Mouse (Mus musculus) natural killer cell, adult 2 months (primary cell): Measurements from ENCODE around the gene Rogdi.
A peak's percentile ranks its signal among the peaks of the same experiment; 100 is the strongest.

ENCODE experiments used
- DNase-seq, 2 experiments: peaks; one replicate each; pipeline ENCODE4 v3.0.0; 2022; ENCODE audit warnings: low spot score in 2 of 2

Gene Rogdi

GRCm38 (mm10) chr16:4993276-4993675, 20.1 kb downstream of the Rogdi start:
- no peak for DNase-seq

GRCm38 (mm10) chr16:4984717-4985116, 28.6 kb downstream of the Rogdi start:
- DNase-seq, result no peak

GRCm38 (mm10) chr16:4979755-4980380, 33.5 kb downstream of the Rogdi start:
- DNase-seq, result peak; percentile 7 to 37

GRCm38 (mm10) chr16:4978275-4979051, 34.9 kb downstream of the Rogdi start:
- no peak for DNase-seq

- no peak for DNase-seq
Measured at GRCm38 (mm10) chr16:4976180-4976579, 37.2 kb downstream of the Rogdi start.

GRCm38 (mm10) chr16:4974521-4974920, 38.8 kb downstream of the Rogdi start:
- DNase-seq, result no peak

- no peak for DNase-seq
Measured at GRCm38 (mm10) chr16:4971626-4972025, 41.7 kb downstream of the Rogdi start.

GRCm38 (mm10) chr16:4969055-4969843, 44.1 kb downstream of the Rogdi start:
- DNase-seq, result peak in 1 of 2 experiments; percentile 17

- DNase-seq, result no peak
Measured at GRCm38 (mm10) chr16:4968426-4968825, 44.9 kb downstream of the Rogdi start.

GRCm38 (mm10) chr16:4965392-4966129, 47.8 kb downstream of the Rogdi start:
- DNase-seq, result no peak

GRCm38 (mm10) chr16:4964731-4965391, 48.5 kb downstream of the Rogdi start:
- DNase-seq, result no peak

- DNase-seq, result peak; percentile 95 to 97
Measured at GRCm38 (mm10) chr16:4963797-4964709, 49.3 kb downstream of the Rogdi start, which contains the start of gene Anks3. TSS of gene Anks3 (minus strand) at chr16:4964205.

GRCm38 (mm10) chr16:4963346-4963745, 50.0 kb downstream of the Rogdi start:
- DNase-seq, result no peak

- no peak for DNase-seq
Measured at GRCm38 (mm10) chr16:4960260-4960659, 53.1 kb downstream of the Rogdi start.
